Mouse (Mus musculus) liver, embryonic 16.5 days (tissue): ENCODE results near the gene Scarf1. TPM values are rescaled to one million over a fixed set of nuclear protein-coding genes. Genes with fewer than 3 reads are reported as not detected.

Experiments used
- ATAC-seq: fragments of 200-750 bp; cut with Nextera tagmentation; 2 replicates; pipeline ENCODE4 v1.8.0; 2017; ENCODE audit warnings: low read depth, mild to moderate bottlenecking, moderate number of reproducible peaks, moderate library complexity
- H3K27ac ChIP-seq: fragments of 300-500 bp; sonication (generic); 2 replicates; pipeline ENCODE4 v1.5.1; 2014; ENCODE audit warnings: mild to moderate bottlenecking, low read length
- H3K27me3 ChIP-seq: fragments of 300-500 bp; sonication (generic); 2 replicates; pipeline ENCODE4 v1.6.1; 2014; ENCODE audit warnings: low read depth, low read length, mixed read lengths; ENCODE audit not compliant: control insufficient read depth, insufficient read depth
- H3K36me3 ChIP-seq: fragments of 300-500 bp; sonication (generic); 2 replicates; pipeline ENCODE4 v1.6.1; 2014; ENCODE audit warnings: mild to moderate bottlenecking; ENCODE audit not compliant: control insufficient read depth, insufficient read depth
- H3K4me1 ChIP-seq: fragments of 300-500 bp; sonication (generic); 2 replicates; pipeline ENCODE4 v1.6.1; 2014; ENCODE audit warnings: low read depth, low read length, mixed read lengths; ENCODE audit not compliant: control insufficient read depth
- H3K4me2 ChIP-seq: fragments of 300-500 bp; sonication (generic); 2 replicates; pipeline ENCODE4 v1.6.1; 2014; ENCODE audit warnings: low read depth, low read length, mixed read lengths
- H3K4me3 ChIP-seq: fragments of 300-500 bp; sonication (generic); 2 replicates; pipeline ENCODE4 v1.5.1; 2014; ENCODE audit warnings: low read depth, mild to moderate bottlenecking, low read length
- H3K9ac ChIP-seq: fragments of 300-500 bp; sonication (generic); 2 replicates; pipeline ENCODE4 v1.6.1; 2014; ENCODE audit warnings: low read depth, low read length
- H3K9me3 ChIP-seq: fragments of 300-500 bp; sonication (generic); replicated peaks from 2 replicates; pipeline ENCODE4 v1.6.1; 2016; ENCODE audit warnings: low read length; ENCODE audit not compliant: control insufficient read depth
- WGBS: fragments of 180-500 bp; shearing (Covaris S2); extraction: QIAGEN DNeasy Blood & Tissue Kit; methylation state at CpG from one replicate; pipeline ENCODE4 v1.1.7; 2014; ENCODE audit not compliant: insufficient replicate concordance; 5-methylcytosine and 5-hydroxymethylcytosine counted together
- polyA plus RNA-seq: library from polyadenylated mRNA; unstranded; fragments of >200 nt; fragmentation: Nextera tagmentation; extraction: Ambion mirVana; gene quantifications from 2 replicates; pipeline ENCODE4 v1.2.1, GENCODE M21; 2015

Gene Scarf1
- polyA plus RNA-seq, 1 experiment from 2014 or later, result 3.4 TPM

DNA sequence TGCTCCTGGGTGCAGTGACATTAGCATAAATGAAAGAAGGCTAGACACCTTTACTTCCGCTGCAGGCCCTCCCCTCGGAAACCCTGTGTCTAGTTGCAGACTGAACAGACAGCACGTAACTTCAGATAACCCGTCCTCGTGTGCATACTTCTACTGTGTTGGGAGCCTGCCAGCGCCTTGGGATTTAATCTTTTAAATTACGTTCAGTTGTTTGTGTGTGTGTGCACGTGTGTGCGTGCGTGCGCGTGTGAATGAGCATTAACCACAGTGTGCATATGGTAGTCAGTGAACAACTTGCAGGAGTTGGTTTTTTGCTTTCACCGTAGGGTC lies 25.6 kb downstream of the Scarf1 start:
- Histone ChIP-seq H3K9ac (no peak overlapping the region), H3K36me3 (no peaks in the 10 kb centered on the region), H3K27me3 (no peaks in the 10 kb centered on the region), H3K27ac (no peak overlapping the region), H3K4me3 (no peak overlapping the region), H3K4me2 (no peak overlapping the region), H3K9me3 (no peaks in the 10 kb centered on the region), H3K4me1 (peaks cover 13% of the 10 kb centered on the region)
- WGBS, result 66% methylated on average over 13 of the region's 13 CpGs
- no peak for ATAC-seq

- Histone ChIP-seq H3K36me3 (no peaks in the 10 kb centered on the region), H3K9me3 (no peaks in the 10 kb centered on the region), H3K27ac (no peak overlapping the region), H3K4me1 (peaks cover 9% of the 10 kb centered on the region), H3K9ac (no peak overlapping the region), H3K4me3 (no peak overlapping the region), H3K4me2 (no peak overlapping the region), H3K27me3 (no peaks in the 10 kb centered on the region)
- no peak for ATAC-seq
- 71% methylated on average over 8 of the region's 8 CpGs for WGBS
Observed at GRCm38 (mm10) chr11:75540209-75540608, 26.9 kb downstream of the Scarf1 start.

DNA sequence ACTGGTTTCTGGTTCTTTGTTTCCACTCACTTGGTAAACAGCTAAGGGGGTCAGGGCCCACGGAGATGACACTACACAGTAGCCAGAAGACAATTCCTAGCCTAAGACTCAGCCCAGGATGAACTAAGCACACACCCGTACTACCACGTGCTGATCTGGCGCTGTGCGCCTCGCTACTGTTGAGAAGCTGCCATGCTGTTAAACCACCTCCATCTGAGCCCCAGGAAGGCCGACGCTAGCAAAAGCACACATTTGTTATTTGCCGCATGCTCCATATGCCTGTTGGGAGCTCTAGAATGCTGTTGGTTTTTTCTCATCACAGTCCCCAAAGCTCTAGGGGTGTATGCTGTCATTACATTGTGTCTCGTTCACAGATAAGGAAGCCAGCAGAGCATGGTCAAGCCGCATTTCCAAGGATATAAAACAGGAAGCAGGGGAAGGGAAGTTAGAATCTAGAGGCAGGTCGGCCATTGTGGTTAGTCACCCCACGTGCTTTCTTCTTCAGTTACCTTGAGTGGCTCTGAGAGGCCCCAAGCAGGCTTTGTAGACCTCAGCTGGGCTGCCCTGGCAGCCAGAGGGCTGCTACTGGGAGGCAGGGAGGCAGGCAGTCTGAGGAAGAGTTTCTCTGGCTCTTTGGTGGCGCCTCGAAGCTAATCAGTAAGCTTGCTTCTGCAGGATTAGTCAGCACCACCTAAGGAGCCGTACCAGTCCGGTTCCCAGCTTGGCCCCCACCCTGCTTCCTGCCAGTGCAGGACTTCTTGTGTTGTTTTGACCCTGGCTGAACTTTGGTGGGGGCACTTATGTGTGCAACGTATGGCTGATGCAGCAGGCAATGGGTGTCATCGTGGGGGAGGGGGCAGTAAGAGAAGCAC lies 27.6 kb downstream of the Scarf1 start:
- no peak overlapping the region for H3K4me2 ChIP-seq
- H3K9me3 ChIP-seq, result no peaks in the 10 kb centered on the region
- WGBS, result 38% methylated on average over 19 of the region's 19 CpGs
- H3K4me1 ChIP-seq, result peaks cover 10% of the 10 kb centered on the region
- no peak overlapping the region for H3K27ac ChIP-seq
- H3K27me3 ChIP-seq, result no peaks in the 10 kb centered on the region
- no peak overlapping the region for H3K4me3 ChIP-seq
- H3K9ac ChIP-seq, result no peak overlapping the region
- no peak for ATAC-seq
- no peaks in the 10 kb centered on the region for H3K36me3 ChIP-seq

DNA sequence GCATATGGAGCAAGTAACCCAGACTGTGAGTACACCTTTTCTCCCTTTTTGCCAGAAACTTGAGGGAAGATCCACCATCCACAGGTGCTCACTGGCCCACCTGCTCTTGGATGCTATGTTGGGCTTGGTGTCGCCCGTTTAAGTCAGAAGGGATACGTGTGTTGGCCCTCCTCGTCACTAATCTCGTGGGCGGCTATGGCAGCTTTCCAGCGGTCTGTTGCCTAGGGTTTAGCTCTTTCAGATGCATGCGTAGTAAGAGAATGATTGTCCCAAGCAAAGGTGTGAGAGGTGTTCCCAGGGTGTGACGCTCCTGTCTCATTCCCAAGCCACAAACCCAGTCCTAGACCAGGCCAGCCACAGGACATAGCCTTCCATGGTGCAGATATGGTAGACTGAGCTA lies 31.4 kb downstream of the Scarf1 start:
- H3K27ac ChIP-seq, result no peak overlapping the region
- no peak overlapping the region for H3K9ac ChIP-seq
- ATAC-seq, result no peak
- no peak overlapping the region for H3K4me3 ChIP-seq
- no peaks in the 10 kb centered on the region for H3K36me3 ChIP-seq
- H3K27me3 ChIP-seq, result no peaks in the 10 kb centered on the region
- H3K4me1 ChIP-seq, result peaks cover 17% of the 10 kb centered on the region
- H3K4me2 ChIP-seq, result no peak overlapping the region
- WGBS, result 81% methylated on average over 9 of the region's 9 CpGs
- no peaks in the 10 kb centered on the region for H3K9me3 ChIP-seq

- Histone ChIP-seq H3K4me2 (no peak overlapping the region), H3K9me3 (no peaks in the 10 kb centered on the region), H3K36me3 (no peaks in the 10 kb centered on the region), H3K27me3 (no peaks in the 10 kb centered on the region), H3K4me1 (peaks cover 21% of the 10 kb centered on the region), H3K9ac (no peak overlapping the region), H3K27ac (no peak overlapping the region), H3K4me3 (no peak overlapping the region)
- 38% methylated on average over 4 of the region's 4 CpGs for WGBS
- no peak for ATAC-seq
Observed at GRCm38 (mm10) chr11:75546057-75546456, 32.7 kb downstream of the Scarf1 start.

DNA sequence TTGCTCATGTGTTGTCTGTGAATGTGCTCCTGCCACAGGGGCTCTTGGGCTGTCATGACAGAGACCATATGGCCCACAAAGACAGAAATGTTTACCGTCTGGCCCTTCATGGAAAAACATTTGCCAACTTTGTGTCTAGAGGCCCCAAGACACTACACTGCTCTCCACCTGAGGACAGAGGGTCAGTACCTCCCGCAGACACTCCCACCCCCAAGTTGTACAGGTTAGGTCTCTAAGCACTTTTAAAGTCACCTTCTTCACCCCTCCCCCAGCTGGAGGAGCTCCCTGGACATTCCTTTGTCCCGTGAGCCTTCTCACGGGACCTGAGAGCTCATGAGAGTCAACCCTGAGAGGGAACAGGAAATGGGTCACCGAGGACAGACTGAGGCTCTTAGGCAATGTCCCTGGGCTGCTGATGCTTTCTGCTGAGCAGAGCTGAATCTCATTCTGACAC lies 36.3 kb downstream of the Scarf1 start:
- Histone ChIP-seq H3K27me3 (no peaks in the 10 kb centered on the region), H3K9ac (no peak overlapping the region), H3K4me1 (peaks cover 18% of the 10 kb centered on the region), H3K27ac (no peak overlapping the region), H3K36me3 (no peaks in the 10 kb centered on the region), H3K4me2 (no peak overlapping the region), H3K4me3 (no peak overlapping the region), H3K9me3 (no peaks in the 10 kb centered on the region)
- WGBS, result 55% methylated on average over 5 of the region's 5 CpGs
- ATAC-seq, result peak; percentile 37

DNA sequence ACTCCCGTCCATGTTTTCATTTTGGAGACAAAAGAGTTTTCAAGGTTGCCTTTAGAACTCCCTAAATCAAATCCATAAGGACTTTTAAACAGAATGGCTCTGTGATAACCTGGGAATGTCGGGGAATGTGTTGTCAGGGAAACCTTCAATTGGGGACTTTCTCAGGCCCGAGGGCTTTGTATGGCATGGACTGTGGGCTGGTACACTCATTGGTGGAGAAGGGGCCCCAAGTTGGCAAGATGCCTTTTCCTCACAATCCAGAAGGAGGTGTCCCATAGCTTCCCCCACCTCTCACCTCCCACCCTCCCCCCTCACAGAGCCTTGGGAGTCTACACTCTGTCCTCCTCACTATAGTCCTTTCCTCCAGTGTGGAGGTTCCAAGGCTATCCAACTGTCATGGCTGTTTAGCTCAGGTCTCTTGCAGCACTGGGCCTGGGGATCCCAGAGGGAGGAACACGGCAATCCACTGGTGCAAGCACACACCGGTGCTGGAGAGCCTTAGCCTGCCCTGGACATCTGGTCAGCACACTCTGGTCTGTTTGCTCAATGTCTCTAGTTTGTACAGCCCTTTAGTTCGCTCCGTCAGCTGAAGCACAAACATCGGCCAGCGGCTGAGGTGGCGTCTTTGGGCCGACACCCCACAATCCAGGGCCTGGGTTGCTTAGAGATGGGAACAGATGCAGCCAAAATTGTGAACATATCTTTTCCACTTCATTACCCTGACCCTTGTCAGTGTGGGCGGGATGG lies 37.0 kb downstream of the Scarf1 start:
- no peaks in the 10 kb centered on the region for H3K27me3 ChIP-seq
- no peak overlapping the region for H3K27ac ChIP-seq
- H3K4me1 ChIP-seq, result peaks cover 17% of the 10 kb centered on the region
- no peak overlapping the region for H3K4me3 ChIP-seq
- 67% methylated on average over 12 of the region's 12 CpGs for WGBS
- no peak overlapping the region for H3K9ac ChIP-seq
- ATAC-seq, result peak; percentile 74
- no peaks in the 10 kb centered on the region for H3K9me3 ChIP-seq
- H3K4me2 ChIP-seq, result no peak overlapping the region
- no peaks in the 10 kb centered on the region for H3K36me3 ChIP-seq

DNA sequence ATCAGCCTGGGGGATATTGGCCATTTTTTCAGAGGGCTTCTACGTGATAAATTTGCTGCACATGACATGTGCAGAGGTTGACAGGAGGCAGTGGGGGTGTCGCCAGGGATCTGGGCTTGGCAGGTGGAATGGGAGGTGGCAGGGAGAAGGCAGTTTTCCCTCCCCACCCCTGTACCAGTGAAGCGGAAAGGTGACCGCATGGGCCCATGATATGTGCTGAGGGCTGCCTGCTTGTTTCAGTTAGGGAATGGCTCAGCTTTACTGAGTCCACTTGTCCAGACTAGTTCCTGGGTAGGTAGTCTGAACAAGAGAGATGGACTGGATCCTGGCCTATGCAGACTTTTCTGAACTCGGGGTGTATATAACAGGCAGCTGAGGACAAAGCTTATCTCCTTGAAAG lies 38.0 kb downstream of the Scarf1 start:
- Histone ChIP-seq H3K27ac (no peak overlapping the region), H3K4me3 (no peak overlapping the region), H3K9ac (no peak overlapping the region), H3K9me3 (no peaks in the 10 kb centered on the region), H3K4me1 (peaks cover 9% of the 10 kb centered on the region), H3K36me3 (no peaks in the 10 kb centered on the region), H3K4me2 (no peak overlapping the region), H3K27me3 (no peaks in the 10 kb centered on the region)
- WGBS, result 74% methylated on average over 5 of the region's 5 CpGs
- ATAC-seq, result no peak

GRCm38 (mm10) chr11:75551961-75552441 lies 38.7 kb downstream of the Scarf1 start:
- no peak for ATAC-seq
- H3K27me3 ChIP-seq, result no peaks in the 10 kb centered on the region
- H3K27ac ChIP-seq, result no peak overlapping the region
- H3K9me3 ChIP-seq, result no peaks in the 10 kb centered on the region
- no peak overlapping the region for H3K4me2 ChIP-seq
- H3K4me3 ChIP-seq, result no peak overlapping the region
- WGBS, result 72% methylated on average over 9 of the region's 9 CpGs
- no peaks in the 10 kb centered on the region for H3K36me3 ChIP-seq
- no peak overlapping the region for H3K9ac ChIP-seq
- peaks cover 7% of the 10 kb centered on the region for H3K4me1 ChIP-seq
